Mouse (Mus musculus) kidney, embryonic 14.5 days (tissue): Measurements from ENCODE around the gene Ubap2l. TPM values are rescaled to one million over a fixed set of nuclear protein-coding genes. Genes with fewer than 3 reads are reported as not detected.

Experiments
- ATAC-seq: fragments of 200-750 bp; cut with Nextera tagmentation; 2 replicates; pipeline ENCODE4 v1.8.0; 2017; ENCODE audit warnings: moderate number of reproducible peaks, mild to moderate bottlenecking, moderate TSS enrichment, moderate library complexity; ENCODE audit not compliant: low FRiP score, low TSS enrichment
- H3K27ac ChIP-seq: fragments of 300-500 bp; sonication (generic); 2 replicates; pipeline ENCODE4 v1.5.1; 2014; ENCODE audit warnings: low read depth, mild to moderate bottlenecking, low read length, moderate library complexity, mixed read lengths
- H3K27me3 ChIP-seq: fragments of 300-500 bp; sonication (generic); 2 replicates; pipeline ENCODE4 v1.6.1; 2014; ENCODE audit warnings: mild to moderate bottlenecking, low read length; ENCODE audit not compliant: control insufficient read depth, insufficient read depth
- H3K36me3 ChIP-seq: fragments of 300-500 bp; sonication (generic); 2 replicates; pipeline ENCODE4 v1.6.1; 2014; ENCODE audit warnings: low read length, mixed read lengths; ENCODE audit not compliant: control insufficient read depth, insufficient read depth
- H3K4me1 ChIP-seq: fragments of 300-500 bp; sonication (generic); 2 replicates; pipeline ENCODE4 v1.6.1; 2014; ENCODE audit warnings: low read length, mixed read lengths; ENCODE audit not compliant: control insufficient read depth, insufficient read depth
- H3K4me2 ChIP-seq: fragments of 300-500 bp; sonication (generic); replicated peaks from 2 replicates; pipeline ENCODE4 v1.6.1; 2014; ENCODE audit warnings: low read depth, mild to moderate bottlenecking, low read length
- H3K4me3 ChIP-seq: fragments of 300-500 bp; sonication (generic); 2 replicates; pipeline ENCODE4 v1.5.1; 2014; ENCODE audit warnings: mild to moderate bottlenecking, low read length
- H3K9ac ChIP-seq: fragments of 300-500 bp; sonication (generic); 2 replicates; pipeline ENCODE4 v1.6.1; 2014; ENCODE audit warnings: low read depth, mild to moderate bottlenecking, low read length, moderate library complexity
- H3K9me3 ChIP-seq: fragments of 300-500 bp; sonication (generic); 2 replicates; pipeline ENCODE4 v1.6.1; 2016; ENCODE audit warnings: low read length; ENCODE audit not compliant: control insufficient read depth
- WGBS: fragments of 180-500 bp; shearing (Covaris S2); extraction: QIAGEN DNeasy Blood & Tissue Kit; methylation state at CpG from one replicate; pipeline ENCODE4 v1.1.7; 2014; 5-methylcytosine and 5-hydroxymethylcytosine counted together
- polyA plus RNA-seq: library from polyadenylated mRNA; unstranded; fragments of >200 nt; fragmentation: Nextera tagmentation; extraction: Ambion mirVana; gene quantifications from 2 replicates; pipeline ENCODE4 v1.2.1, GENCODE M21; 2014

Gene Ubap2l
- polyA plus RNA-seq, 1 experiment from 2014 or later = 264 TPM

DNA sequence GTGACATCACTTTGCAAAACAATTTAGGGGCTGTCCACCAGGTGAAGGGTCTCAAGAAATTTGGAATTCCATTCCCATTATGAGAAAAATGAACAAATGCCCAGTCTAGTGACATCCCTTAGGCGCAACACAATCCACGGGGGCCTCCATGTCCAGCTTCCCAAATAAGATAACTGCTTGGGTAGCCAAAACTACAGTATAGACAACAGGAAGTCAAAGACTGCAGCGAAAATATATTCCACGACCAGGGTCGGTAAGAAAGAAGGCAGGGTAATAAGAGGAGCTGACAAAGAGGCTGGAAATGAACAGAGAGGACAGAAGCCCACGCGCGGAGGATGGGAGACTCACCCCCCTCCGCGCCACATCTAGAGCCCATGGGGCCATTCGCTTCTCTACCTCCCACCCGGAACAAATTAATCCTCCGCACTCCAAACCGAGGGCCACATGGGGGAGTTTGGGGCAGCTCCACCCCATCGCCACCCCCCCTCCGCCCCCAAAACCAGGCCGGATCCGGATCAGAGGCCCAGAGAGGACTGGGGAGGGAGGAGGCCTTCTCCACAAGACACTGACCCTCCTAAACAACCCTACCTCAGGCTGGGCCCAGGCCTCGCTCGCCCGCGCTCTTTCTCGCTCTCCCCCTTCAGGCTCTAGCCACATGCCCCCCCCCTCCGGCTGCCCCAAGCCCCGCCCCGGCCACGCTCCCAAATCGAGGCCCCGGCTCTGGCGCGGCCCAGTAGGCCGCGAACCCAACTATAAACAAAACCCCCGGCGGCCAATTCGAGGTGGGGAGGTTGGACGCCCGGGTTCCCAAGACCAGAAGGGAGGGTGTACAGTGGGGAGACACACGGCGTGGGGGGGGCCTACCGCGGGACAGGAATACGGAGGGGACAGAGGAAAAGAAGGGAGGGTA, 732 bp downstream of the Ubap2l start, which contains the start of gene 4933434E20Rik:
Gene 4933434E20Rik (plus strand): TSS at position 196 of the 910 bp plus-strand sequence.
- under 1% methylated on average over 43 of the region's 43 CpGs for WGBS
- H3K4me2 ChIP-seq = peak within 1 kb of the TSS; percentile 80
- ATAC-seq = peak; percentile 84
- peaks cover 22% of the 10 kb centered on the region for H3K4me1 ChIP-seq
- peaks cover 29% of the 10 kb centered on the region for H3K36me3 ChIP-seq
- peak within 1 kb of the TSS; percentile 97 for H3K27ac ChIP-seq
- H3K4me3 ChIP-seq = peak within 1 kb of the TSS; percentile 91
- no peaks in the 10 kb centered on the region for H3K9me3 ChIP-seq
- no peaks in the 10 kb centered on the region for H3K27me3 ChIP-seq
- H3K9ac ChIP-seq = peak within 1 kb of the TSS; percentile 96

DNA sequence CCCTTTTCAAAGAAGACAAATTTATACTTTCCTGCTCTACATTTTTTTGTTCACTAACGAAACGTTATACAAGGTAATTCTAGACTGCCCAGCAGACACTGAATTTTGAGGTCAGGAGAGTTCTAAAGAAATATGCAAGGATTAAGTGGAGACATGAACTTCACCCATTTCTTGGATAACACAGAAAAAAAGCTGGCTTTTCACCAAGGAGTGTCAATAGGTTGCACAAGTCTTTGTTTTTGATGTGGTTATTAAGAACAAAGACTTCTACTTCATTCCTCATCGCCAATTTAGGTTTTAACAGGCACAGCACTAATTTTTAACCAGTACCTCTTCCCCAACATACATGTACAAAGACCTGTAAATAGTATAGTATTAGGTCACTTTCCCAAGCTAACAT, 2.7 kb downstream of the Ubap2l start:
- H3K9ac ChIP-seq = no peak overlapping the region
- H3K27me3 ChIP-seq = no peaks in the 10 kb centered on the region
- no peak overlapping the region for H3K4me2 ChIP-seq
- no peaks in the 10 kb centered on the region for H3K9me3 ChIP-seq
- WGBS = 43% methylated on average over 3 of the region's 3 CpGs
- no peak for ATAC-seq
- H3K4me3 ChIP-seq = no peak overlapping the region
- H3K4me1 ChIP-seq = peaks cover 19% of the 10 kb centered on the region
- peaks cover 30% of the 10 kb centered on the region for H3K36me3 ChIP-seq
- no peak overlapping the region for H3K27ac ChIP-seq

DNA sequence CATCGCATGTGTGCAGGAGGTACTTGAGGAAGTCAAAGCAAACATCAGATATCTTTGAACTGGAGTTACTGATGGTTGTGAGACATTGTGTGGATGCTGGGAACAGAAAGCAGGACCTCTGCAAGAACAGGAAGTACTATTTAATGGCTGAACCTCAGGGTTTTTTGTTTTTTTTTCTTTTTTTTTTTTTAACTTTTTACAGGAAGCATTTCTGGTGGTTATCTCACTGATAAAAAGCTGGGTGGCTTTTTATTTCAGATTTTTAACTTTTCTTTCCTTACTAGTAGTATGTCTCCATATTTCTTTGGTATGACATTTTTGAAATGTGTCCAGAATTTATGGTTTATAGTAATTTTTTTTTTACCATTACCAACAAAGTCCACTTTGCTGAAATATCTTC, 16.2 kb downstream of the Ubap2l start:
- Histone ChIP-seq H3K4me1 (no peaks in the 10 kb centered on the region), H3K9ac (no peak overlapping the region), H3K27me3 (no peaks in the 10 kb centered on the region), H3K36me3 (peaks cover 88% of the 10 kb centered on the region), H3K4me2 (no peak overlapping the region), H3K27ac (no peak overlapping the region), H3K9me3 (no peaks in the 10 kb centered on the region), H3K4me3 (no peak overlapping the region)
- ATAC-seq = no peak
- 98% methylated on average over 1 of the region's 1 CpGs for WGBS

DNA sequence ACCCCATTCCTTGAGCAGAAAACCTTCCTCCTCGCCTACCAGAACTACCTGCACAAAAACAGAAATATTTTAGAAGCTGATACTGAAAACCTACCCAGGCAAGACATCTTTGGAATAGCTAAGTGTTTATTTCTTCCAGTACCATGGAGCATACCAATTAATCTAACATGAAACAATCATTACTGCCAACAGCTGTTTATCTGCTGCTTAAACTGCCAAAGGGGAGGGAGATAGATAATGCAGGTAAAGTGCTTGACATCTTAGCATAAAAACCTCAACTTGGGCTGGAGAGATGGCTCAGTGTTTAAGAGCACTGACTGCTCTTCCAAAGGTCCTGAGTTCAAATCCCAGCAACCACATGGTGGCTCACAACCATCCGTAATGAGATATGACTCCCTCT, 17.8 kb downstream of the Ubap2l start:
- Histone ChIP-seq H3K27me3 (no peaks in the 10 kb centered on the region), H3K4me2 (no peak overlapping the region), H3K9ac (no peak overlapping the region), H3K4me3 (no peak overlapping the region), H3K27ac (no peak overlapping the region), H3K36me3 (peaks cover 91% of the 10 kb centered on the region), H3K4me1 (no peaks in the 10 kb centered on the region), H3K9me3 (no peaks in the 10 kb centered on the region)
- whole genome bisulfite sequencing = 89% methylated on average over 2 of the region's 2 CpGs
- ATAC-seq = no peak

DNA sequence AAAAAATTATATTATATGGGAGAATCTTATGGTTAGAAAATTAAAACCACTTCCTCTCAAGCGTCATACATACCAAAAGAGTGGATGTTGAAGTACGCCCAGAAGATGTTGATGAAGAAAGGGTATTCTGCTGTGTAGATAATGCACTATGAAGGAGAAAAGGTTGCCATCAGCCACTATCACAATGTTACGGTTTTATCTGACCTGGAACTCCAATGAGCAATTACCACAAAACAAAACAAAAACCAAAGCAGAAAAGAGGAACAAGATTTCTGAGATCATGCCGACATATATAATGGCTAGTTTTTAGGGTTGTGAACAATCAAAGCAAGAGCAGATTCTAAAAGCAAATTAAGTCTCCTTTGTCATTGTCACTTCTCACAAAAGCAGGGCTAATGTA, 35.8 kb downstream of the Ubap2l start:
- Histone ChIP-seq H3K4me3 (no peak overlapping the region), H3K4me1 (no peaks in the 10 kb centered on the region), H3K9ac (no peak overlapping the region), H3K27me3 (no peaks in the 10 kb centered on the region), H3K27ac (no peak overlapping the region), H3K9me3 (no peaks in the 10 kb centered on the region), H3K4me2 (no peak overlapping the region), H3K36me3 (peaks cover 99% of the 10 kb centered on the region)
- WGBS = 96% methylated on average over 4 of the region's 4 CpGs
- no peak for ATAC-seq

DNA sequence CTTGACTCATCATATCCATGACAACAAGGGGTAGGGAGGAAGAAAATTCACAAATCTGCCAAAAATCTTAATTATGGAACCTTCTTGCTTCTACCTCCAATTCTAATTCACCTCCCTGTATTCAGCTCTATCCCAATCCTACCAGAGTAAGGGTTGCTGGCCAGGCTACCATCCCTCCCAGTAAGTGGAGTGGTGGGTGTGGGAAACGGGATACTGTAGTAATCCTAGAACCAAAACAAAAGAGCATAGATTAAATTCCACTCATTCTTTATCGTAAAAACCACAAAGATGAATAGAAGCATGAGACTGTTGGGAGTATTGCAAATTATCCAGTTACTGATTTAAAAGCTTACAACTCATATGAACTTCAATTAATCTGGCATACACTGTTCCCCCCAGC, 42.1 kb downstream of the Ubap2l start:
- ATAC-seq = no peak
- H3K4me1 ChIP-seq = no peaks in the 10 kb centered on the region
- H3K4me3 ChIP-seq = no peak overlapping the region
- 72% methylated on average over 2 of the region's 2 CpGs for WGBS
- H3K9me3 ChIP-seq = no peaks in the 10 kb centered on the region
- no peak overlapping the region for H3K9ac ChIP-seq
- no peak overlapping the region for H3K4me2 ChIP-seq
- no peaks in the 10 kb centered on the region for H3K27me3 ChIP-seq
- H3K27ac ChIP-seq = no peak overlapping the region
- H3K36me3 ChIP-seq = peaks cover 99% of the 10 kb centered on the region

DNA sequence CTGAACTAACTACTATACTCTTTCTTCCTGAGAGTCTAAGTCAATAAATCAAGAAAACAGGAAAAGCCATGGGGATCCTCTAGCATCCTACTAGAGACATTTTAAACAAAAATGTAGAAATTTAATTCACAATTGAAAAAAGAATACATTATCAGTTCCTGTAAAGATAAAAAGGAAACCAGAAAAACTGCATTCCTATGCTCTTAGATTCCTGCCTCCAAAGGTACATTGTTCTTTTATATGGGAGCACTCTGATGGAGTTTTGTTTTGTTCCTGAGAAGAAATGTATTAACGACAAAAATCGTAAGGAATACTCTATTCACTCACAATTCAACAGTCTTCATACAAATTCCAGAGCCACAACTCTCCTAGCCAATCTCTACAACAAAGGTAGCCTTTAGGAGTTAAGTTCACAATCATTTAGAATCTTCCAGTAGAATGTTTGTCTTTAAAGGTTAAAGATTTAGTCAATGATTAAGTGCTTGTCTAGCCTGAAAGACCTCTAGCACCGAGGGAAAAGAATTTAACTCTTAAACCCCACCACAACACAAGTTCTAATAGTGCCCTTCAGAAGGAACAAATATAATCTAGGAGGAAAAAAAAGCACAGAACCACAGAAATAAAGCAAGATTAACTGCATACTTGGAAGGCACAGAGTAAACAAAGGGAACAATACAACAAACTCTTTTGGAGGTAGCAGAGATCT, 48.2 kb downstream of the Ubap2l start:
- H3K9ac ChIP-seq = no peak overlapping the region
- H3K4me3 ChIP-seq = no peak overlapping the region
- peak overlapping the region; percentile 68 for H3K27ac ChIP-seq
- H3K4me2 ChIP-seq = 0 out of 2 replicates have a peak overlapping the region, but pooled peaks have one; percentile 9
- H3K9me3 ChIP-seq = no peaks in the 10 kb centered on the region
- H3K27me3 ChIP-seq = no peaks in the 10 kb centered on the region
- ATAC-seq = no peak
- no peaks in the 10 kb centered on the region for H3K4me1 ChIP-seq
- peaks cover 89% of the 10 kb centered on the region for H3K36me3 ChIP-seq
- 46% methylated on average over 3 of the region's 3 CpGs for whole genome bisulfite sequencing

DNA sequence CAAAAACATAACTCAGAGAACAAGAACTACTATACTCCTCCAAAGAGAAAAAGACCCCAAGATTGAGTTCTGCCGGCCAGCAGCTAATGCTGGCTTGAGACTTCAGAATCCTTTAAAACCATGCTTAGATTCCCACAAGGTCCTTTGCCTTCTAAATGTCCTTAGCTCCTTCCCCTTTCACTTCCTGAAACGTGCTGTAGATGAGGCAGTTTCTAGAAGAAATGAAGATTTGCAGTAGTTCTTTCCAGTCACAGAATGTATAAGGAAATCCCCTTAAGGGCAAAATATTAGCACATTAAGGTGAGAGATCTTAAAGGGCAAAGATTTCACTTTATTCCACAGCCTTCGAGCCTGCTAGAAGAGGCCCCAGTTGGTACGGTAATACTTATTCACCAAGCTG, 52.6 kb downstream of the Ubap2l start:
- H3K4me3 ChIP-seq = no peak overlapping the region
- no peak overlapping the region for H3K9ac ChIP-seq
- 84% methylated on average over 4 of the region's 4 CpGs for WGBS
- no peaks in the 10 kb centered on the region for H3K4me1 ChIP-seq
- no peak overlapping the region for H3K27ac ChIP-seq
- H3K4me2 ChIP-seq = peak overlapping the region; percentile 81; the same call in 1 of the 2 replicates
- H3K27me3 ChIP-seq = no peaks in the 10 kb centered on the region
- H3K36me3 ChIP-seq = peaks cover 61% of the 10 kb centered on the region
- no peak for ATAC-seq
- no peaks in the 10 kb centered on the region for H3K9me3 ChIP-seq

DNA sequence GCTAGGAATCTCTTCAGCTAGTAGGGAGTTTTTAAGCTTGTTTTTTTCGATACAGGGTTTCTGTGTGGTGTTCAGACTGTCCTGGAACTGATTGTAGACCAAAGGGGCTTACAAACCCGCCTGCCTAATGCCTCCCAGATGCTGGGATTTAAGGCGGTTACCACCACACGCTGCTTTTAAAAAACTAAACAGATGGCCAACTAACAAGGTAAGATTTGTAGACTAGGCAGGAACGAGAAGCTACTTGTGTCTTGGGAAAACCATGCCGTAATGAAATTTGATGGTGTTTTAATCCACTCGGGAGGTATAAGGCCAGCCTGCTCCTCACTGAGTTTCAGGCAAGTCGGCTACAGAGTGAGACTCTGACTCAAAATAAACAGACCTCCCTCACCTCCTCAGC, 53.3 kb downstream of the Ubap2l start:
- Histone ChIP-seq H3K9me3 (no peaks in the 10 kb centered on the region), H3K9ac (peak overlapping the region; percentile 81), H3K4me3 (peak overlapping the region; percentile 86), H3K36me3 (peaks cover 61% of the 10 kb centered on the region), H3K4me1 (no peaks in the 10 kb centered on the region), H3K27me3 (no peaks in the 10 kb centered on the region), H3K27ac (peak overlapping the region; percentile 94), H3K4me2 (peak overlapping the region; percentile 81)
- 15% methylated on average over 8 of the region's 8 CpGs for WGBS
- ATAC-seq = peak; percentile 29
